Mouse (Mus musculus) embryonic facial prominence, embryonic 11.5 days (tissue): Measurements from ENCODE around the gene Mettl7b. TPM values are rescaled to one million over a fixed set of nuclear protein-coding genes. Genes with fewer than 3 reads are reported as not detected.

Experiments used
- ATAC-seq: fragments of 200-750 bp; cut with Nextera tagmentation; replicated peaks from 2 replicates; pipeline ENCODE4 v1.8.0; 2017; ENCODE audit warnings: low read depth; ENCODE audit not compliant: insufficient number of reproducible peaks, low FRiP score, low TSS enrichment
- DNase-seq: peaks from one replicate; pipeline ENCODE4 v3.0.0-alpha.2; 2015; ENCODE audit warnings: low spot score
- H3K27ac ChIP-seq: fragments of 300-500 bp; sonication (generic); replicated peaks from 2 replicates; pipeline ENCODE4 v1.5.1; 2014; ENCODE audit warnings: mild to moderate bottlenecking, low read depth, low read length, control low read depth
- H3K27me3 ChIP-seq: fragments of 300-500 bp; sonication (generic); 2 replicates; pipeline ENCODE4 v1.6.1; 2014; ENCODE audit warnings: mild to moderate bottlenecking, low read length, moderate library complexity, mixed read lengths; ENCODE audit not compliant: control insufficient read depth, insufficient read depth
- H3K36me3 ChIP-seq: fragments of 300-500 bp; sonication (generic); replicated peaks from 2 replicates; pipeline ENCODE4 v1.6.1; 2014; ENCODE audit warnings: low read depth, mild to moderate bottlenecking, low read length, moderate library complexity, mixed read lengths; ENCODE audit not compliant: control insufficient read depth, insufficient read depth
- H3K4me1 ChIP-seq: fragments of 300-500 bp; sonication (generic); 2 replicates; pipeline ENCODE4 v1.6.1; 2014; ENCODE audit warnings: low read length, mixed read lengths; ENCODE audit not compliant: control insufficient read depth, insufficient read depth
- H3K4me2 ChIP-seq: fragments of 300-500 bp; sonication (generic); 2 replicates; pipeline ENCODE4 v1.6.1; 2014; ENCODE audit warnings: low read depth, mild to moderate bottlenecking, control low read depth, low read length, moderate library complexity
- H3K4me3 ChIP-seq: fragments of 300-500 bp; sonication (generic); 2 replicates; pipeline ENCODE4 v1.5.1; 2014; ENCODE audit warnings: low read depth, low read length, control low read depth
- H3K9ac ChIP-seq: fragments of 300-500 bp; sonication (generic); replicated peaks from 2 replicates; pipeline ENCODE4 v1.6.1; 2014; ENCODE audit warnings: mild to moderate bottlenecking, control low read depth, low read length
- H3K9me3 ChIP-seq: fragments of 300-500 bp; sonication (generic); replicated peaks from 2 replicates; pipeline ENCODE4 v1.6.1; 2016; ENCODE audit warnings: mild to moderate bottlenecking, low read length, inconsistent platforms, mixed read lengths; ENCODE audit not compliant: control insufficient read depth
- WGBS: fragments of 180-500 bp; shearing (Covaris S2); extraction: QIAGEN DNeasy Blood & Tissue Kit; methylation state at CpG from one replicate; pipeline ENCODE4 v1.1.7; 2014; 5-methylcytosine and 5-hydroxymethylcytosine counted together
- polyA plus RNA-seq: library from polyadenylated mRNA; unstranded; fragments of >200 nt; fragmentation: Nextera tagmentation; extraction: Ambion mirVana; gene quantifications from 2 replicates; pipeline ENCODE4 v1.2.1, GENCODE M21; 2014

Mettl7b gene
- polyA plus RNA-seq, 1 experiment from 2014 or later, result not detected

- no peak for ATAC-seq
- 8% methylated on average over 5 of the region's 5 CpGs for WGBS
Measured at GRCm38 (mm10) chr10:128913219-128913618, 47.6 kb downstream of the Mettl7b start.

GRCm38 (mm10) chr10:128912791-128913190, 48.0 kb downstream of the Mettl7b start:
- DNase-seq (no peak), ATAC-seq (no peak)
- WGBS, result 79% methylated on average over 4 of the region's 4 CpGs
- no peak overlapping the region for H3K4me2 ChIP-seq
- no peak overlapping the region for H3K27ac ChIP-seq
- H3K4me1 ChIP-seq, result no peaks in the 10 kb centered on the region
- H3K4me3 ChIP-seq, result no peak overlapping the region
- no peaks in the 10 kb centered on the region for H3K27me3 ChIP-seq
- no peak overlapping the region for H3K9ac ChIP-seq
- H3K36me3 ChIP-seq, result no peaks in the 10 kb centered on the region; the same call in 1 of the 2 replicates
- no peaks in the 10 kb centered on the region for H3K9me3 ChIP-seq

More at GRCm38 (mm10) chr10:128913219-128913618, 47.6 kb downstream of the Mettl7b start:
- Histone ChIP-seq H3K4me1 (no peaks in the 10 kb centered on the region), H3K27me3 (no peaks in the 10 kb centered on the region), H3K9me3 (no peaks in the 10 kb centered on the region), H3K4me2 (no peak overlapping the region), H3K4me3 (no peak overlapping the region), H3K9ac (no peak overlapping the region), H3K36me3 (no peaks in the 10 kb centered on the region; the same call in 1 of the 2 replicates), H3K27ac (no peak overlapping the region)
- peak; percentile 96 for DNase-seq

DNA sequence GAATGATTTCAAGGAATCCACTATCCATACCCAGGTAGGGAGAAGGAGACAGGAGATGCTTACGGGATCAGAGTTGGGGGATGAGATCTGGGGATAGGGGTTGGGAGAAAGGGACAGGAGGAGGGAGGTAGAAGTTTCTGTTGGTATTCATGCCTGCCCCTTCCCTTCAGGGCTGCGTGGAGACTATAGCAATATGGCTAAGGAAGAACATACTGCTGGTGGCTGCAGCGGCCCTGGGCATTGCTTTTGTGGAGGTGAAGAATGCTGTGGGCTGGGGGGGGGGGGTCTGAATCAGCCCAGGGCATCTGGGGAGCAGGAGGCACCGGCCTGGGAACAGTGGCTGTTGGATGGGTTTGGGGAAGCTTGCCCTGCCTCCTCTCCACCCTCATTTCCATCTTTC, 48.5 kb downstream of the Mettl7b start:
- DNase-seq (no peak), ATAC-seq (no peak)
- H3K36me3 ChIP-seq, result no peaks in the 10 kb centered on the region; the same call in 1 of the 2 replicates
- H3K9me3 ChIP-seq, result no peaks in the 10 kb centered on the region
- H3K4me2 ChIP-seq, result no peak overlapping the region
- no peaks in the 10 kb centered on the region for H3K4me1 ChIP-seq
- H3K4me3 ChIP-seq, result no peak overlapping the region
- no peak overlapping the region for H3K9ac ChIP-seq
- 86% methylated on average over 4 of the region's 4 CpGs for WGBS
- no peaks in the 10 kb centered on the region for H3K27me3 ChIP-seq
- H3K27ac ChIP-seq, result no peak overlapping the region

- H3K27ac ChIP-seq, result no peak overlapping the region
- H3K9ac ChIP-seq, result no peak overlapping the region
- no peaks in the 10 kb centered on the region; the same call in 1 of the 2 replicates for H3K36me3 ChIP-seq
- no peaks in the 10 kb centered on the region for H3K4me1 ChIP-seq
- H3K4me2 ChIP-seq, result no peak overlapping the region; the same call in 1 of the 2 replicates
- WGBS, result 88% methylated on average over 6 of the region's 6 CpGs
- no peaks in the 10 kb centered on the region for H3K9me3 ChIP-seq
- DNase-seq (no peak), ATAC-seq (no peak)
- H3K27me3 ChIP-seq, result no peaks in the 10 kb centered on the region
- H3K4me3 ChIP-seq, result peak overlapping the region; percentile 89; the same call in 1 of the 2 replicates
Measured at GRCm38 (mm10) chr10:128911430-128911829, 49.4 kb downstream of the Mettl7b start.

DNA sequence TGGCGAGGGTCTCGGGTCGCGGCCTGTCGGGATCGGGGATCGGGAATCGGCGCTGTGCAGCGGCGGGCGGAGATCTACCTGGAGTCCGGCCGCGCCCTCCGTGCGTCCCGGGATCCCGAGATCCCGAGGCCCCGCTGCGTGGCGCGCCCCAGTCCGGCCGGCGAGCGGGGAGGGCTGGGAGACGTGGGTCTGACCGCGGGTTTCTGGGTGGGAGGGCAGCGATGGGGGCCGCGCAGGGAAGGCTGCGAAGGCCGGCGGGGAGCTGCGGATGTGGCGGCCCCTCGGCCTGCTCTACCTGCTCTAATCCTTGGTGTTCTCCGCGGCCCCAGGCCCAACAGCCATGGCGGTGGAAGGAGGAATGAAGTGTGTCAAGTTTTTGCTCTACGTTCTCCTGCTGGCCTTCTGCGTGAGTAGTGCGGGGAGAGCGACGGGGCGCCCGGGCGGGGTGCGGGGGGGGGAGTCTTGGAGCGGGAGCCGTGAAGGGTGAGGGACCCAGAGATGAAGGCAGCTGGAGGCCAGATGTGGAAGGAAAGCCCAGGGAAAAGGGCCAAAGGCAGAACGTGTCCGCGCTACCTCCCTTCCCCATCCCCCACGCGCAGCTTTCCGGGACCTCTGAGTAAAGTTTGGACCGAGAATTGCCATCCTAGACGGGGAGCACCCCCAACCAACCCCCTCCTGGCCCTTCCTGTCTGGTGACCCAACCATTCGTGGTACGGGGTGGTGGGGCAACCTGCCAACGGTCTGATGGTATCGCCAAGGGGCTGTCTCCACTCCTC, 50.5 kb downstream of the Mettl7b start:
- peak overlapping the region; percentile 84 for H3K27ac ChIP-seq

DNA sequence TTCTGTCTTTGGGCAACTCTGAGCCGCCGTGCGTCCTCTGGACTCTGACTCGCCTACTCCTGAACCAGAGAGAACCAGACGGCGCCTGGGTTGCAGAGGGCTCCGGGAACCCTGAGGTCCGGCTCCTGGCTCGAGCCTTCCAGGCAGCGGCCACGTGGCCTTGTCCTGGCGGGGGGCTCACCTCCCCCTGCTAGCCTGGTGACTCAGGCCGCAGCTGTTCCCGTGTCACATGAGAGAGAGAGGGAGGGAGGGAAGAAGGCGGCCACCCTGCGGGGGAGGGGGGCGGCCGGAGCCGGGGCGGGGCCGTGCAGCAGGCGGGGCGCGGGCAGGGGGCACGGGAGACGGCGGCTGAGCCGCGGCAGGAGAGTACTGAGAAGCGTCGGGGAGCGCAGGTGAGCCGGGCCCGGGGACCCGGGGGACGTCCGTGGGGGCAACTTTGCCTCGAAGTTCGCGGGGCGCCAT, 51.2 kb downstream of the Mettl7b start:
- Histone ChIP-seq H3K4me1 (no peaks in the 10 kb centered on the region), H3K9me3 (no peaks in the 10 kb centered on the region), H3K4me2 (peak overlapping the region; percentile 76), H3K9ac (peak overlapping the region; percentile 92), H3K36me3 (no peaks in the 10 kb centered on the region; the same call in 1 of the 2 replicates), H3K27ac (peak overlapping the region; percentile 84), H3K4me3 (peak overlapping the region; percentile 89), H3K27me3 (no peaks in the 10 kb centered on the region)
- 2% methylated on average over 38 of the region's 41 CpGs for WGBS
- ATAC-seq (peak; percentile 73), DNase-seq (peak; percentile 86)

More for the DNA sequence above, 50.5 kb downstream of the Mettl7b start:
- Histone ChIP-seq H3K36me3 (no peaks in the 10 kb centered on the region; the same call in 1 of the 2 replicates), H3K4me3 (peak overlapping the region; percentile 89), H3K9ac (peak overlapping the region; percentile 92), H3K27me3 (no peaks in the 10 kb centered on the region), H3K4me1 (no peaks in the 10 kb centered on the region), H3K9me3 (no peaks in the 10 kb centered on the region), H3K4me2 (peak overlapping the region; percentile 76)
- under 1% methylated on average over 63 of the region's 66 CpGs for WGBS
- ATAC-seq (peak; percentile 8), DNase-seq (peak; percentile 73)

DNA sequence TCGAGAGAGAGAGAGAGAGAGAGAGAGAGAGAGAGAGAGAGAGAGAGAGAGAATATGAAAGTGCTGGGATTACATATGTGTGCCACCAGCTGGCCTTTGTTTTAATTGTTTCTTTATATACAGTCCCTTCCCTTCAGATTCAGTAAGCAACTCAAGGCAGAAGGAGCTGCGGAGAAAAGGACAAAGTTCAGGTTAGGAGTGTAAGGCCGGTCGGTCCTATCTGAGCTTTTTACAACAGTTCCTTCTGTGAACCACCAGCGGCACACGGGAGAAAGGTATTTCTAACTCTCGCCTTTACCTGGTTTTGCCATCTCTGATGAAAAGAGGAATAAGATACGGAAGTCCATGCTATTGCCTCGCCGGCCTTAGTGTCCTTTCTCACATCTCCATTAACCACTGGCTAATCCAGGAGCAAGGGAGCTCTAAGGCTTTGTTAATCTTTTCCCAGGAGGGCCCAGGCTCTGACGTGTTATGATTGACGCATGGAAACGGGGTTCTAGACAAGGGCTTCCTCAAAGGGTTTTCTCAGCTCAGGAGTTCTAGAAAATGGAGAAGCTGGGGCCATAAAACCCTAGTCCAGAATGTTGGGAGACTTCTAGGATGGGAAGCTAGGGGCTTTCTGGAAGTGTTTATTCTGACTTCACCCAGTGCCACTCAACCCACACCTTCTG, 51.9 kb downstream of the Mettl7b start:
- ATAC-seq (no peak), DNase-seq (peak; percentile 45)
- Histone ChIP-seq H3K27ac (peak overlapping the region; percentile 84; the same call in 1 of the 2 replicates), H3K4me1 (no peaks in the 10 kb centered on the region), H3K4me2 (peak overlapping the region; percentile 76), H3K4me3 (peak overlapping the region; percentile 89), H3K9me3 (no peaks in the 10 kb centered on the region), H3K36me3 (no peaks in the 10 kb centered on the region; the same call in 1 of the 2 replicates), H3K27me3 (no peaks in the 10 kb centered on the region), H3K9ac (peak overlapping the region; percentile 92)
- WGBS, result 60% methylated on average over 13 of the region's 13 CpGs
